Mouse (Mus musculus) spleen, adult 2 months (tissue): ENCODE data around the gene Gm20517. TPM values are rescaled to one million over a fixed set of nuclear protein-coding genes. Genes with fewer than 3 reads are reported as not detected.

ENCODE experiments used
- DNase-seq, 2 experiments: peaks; one replicate each; pipeline versions ENCODE4 v3.0.0 to v3.0.0-alpha.2; 2012 to 2021; ENCODE audit warnings: low spot score in 2 of 2, low read depth in 1 of 2
- H3K27ac ChIP-seq: fragments of 200-500 bp; 2 replicates; pipeline ENCODE4 v1.5.1; 2012; ENCODE audit warnings: low read length, inconsistent platforms; ENCODE audit not compliant: insufficient read depth
- H3K27me3 ChIP-seq: fragments of 200-500 bp; 2 replicates; pipeline ENCODE4 v1.6.1; 2012; ENCODE audit warnings: mild to moderate bottlenecking, moderate library complexity, low read length, inconsistent platforms; ENCODE audit not compliant: control insufficient read depth, insufficient read depth
- H3K36me3 ChIP-seq: fragments of 200-500 bp; 2 replicates; pipeline ENCODE4 v1.6.1; 2012; ENCODE audit warnings: mild to moderate bottlenecking, low read length, inconsistent platforms; ENCODE audit not compliant: control insufficient read depth, insufficient read depth
- H3K4me1 ChIP-seq: fragments of 200-500 bp; 2 replicates; pipeline ENCODE4 v1.6.1; 2011; ENCODE audit warnings: inconsistent platforms; ENCODE audit not compliant: control insufficient read depth, insufficient read depth, insufficient read length
- H3K4me3 ChIP-seq: fragments of 200-500 bp; 2 replicates; pipeline ENCODE4 v1.5.1; 2011; ENCODE audit warnings: mild to moderate bottlenecking, inconsistent platforms; ENCODE audit not compliant: insufficient read depth, insufficient read length; ENCODE audit errors: extremely low read depth
- CTCF ChIP-seq: fragments of 200-500 bp; IDR thresholded peaks from 2 replicates; pipeline ENCODE4 v1.5.1; 2011; ENCODE audit warnings: mild to moderate bottlenecking, inconsistent platforms; ENCODE audit not compliant: insufficient read depth, insufficient read length, insufficient replicate concordance; ENCODE audit errors: extremely low read depth
- POLR2A ChIP-seq: fragments of 200-500 bp; IDR thresholded peaks from 2 replicates; pipeline ENCODE4 v1.6.1; 2011; ENCODE audit warnings: low read depth, low read length, inconsistent platforms
- WGBS: fragments of 180-500 bp; shearing (Covaris S2); methylation state at CpG from one replicate; pipeline ENCODE4 v1.1.7; 2018; 5-methylcytosine and 5-hydroxymethylcytosine counted together
- polyA plus RNA-seq: library from polyadenylated mRNA; depleted of rRNA; stranded (reverse); fragments of >200 nt; gene quantifications from 2 replicates; pipeline ENCODE4 v1.2.3, GENCODE M21; 2012

Gm20517 gene
- polyA plus RNA-seq, 1 experiment = 0.39 TPM

DNA sequence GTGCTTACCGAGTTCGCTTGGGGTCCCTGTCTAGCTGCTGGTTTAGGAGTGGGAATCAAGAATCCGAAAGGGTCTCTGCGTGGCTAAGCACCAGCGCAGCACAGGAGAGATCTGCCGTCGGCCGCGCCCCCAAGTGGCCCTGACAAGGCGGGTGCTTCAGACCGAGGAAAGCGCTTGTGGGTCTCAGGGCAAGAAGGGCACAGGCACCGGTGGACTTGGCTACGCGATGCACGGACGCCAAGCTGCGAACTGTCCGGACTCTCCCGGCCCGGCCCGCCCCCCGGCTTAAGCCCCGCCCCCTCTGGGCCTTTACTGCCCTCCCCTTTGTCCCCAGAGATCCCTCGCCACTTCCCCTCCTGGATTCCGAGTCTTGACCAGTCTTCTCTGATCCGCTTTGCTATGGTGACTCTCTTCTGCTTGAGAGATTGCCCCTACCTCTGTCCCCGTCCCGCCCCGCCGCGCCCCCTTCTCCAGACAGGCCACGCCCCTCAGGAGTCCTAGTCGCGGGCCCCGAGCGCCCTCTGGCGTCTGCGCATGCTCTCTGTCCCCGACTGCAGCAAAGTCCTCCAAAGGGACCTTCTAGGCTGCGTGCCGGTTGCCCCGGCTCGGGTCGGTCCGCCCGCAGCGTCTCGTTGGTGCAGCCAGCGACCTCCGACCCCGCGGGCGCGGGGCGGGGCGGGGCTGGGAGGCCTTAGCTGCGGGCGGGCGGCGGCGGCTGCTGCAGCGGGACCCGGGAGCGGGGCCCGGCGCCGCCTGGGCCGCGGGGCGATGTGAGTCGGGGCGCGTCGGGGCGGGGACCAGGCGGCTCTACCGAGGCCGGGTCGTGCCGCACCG lies 83.3 kb downstream of the Gm20517 start, which contains the start of gene Prickle4:
TSS of gene Prickle4 (minus strand) at position 234 of the 834 bp plus-strand sequence.
- WGBS = 1% methylated on average over 78 of the region's 82 CpGs
- Histone ChIP-seq H3K27ac (no peak within 1 kb of the TSS), H3K36me3 (no peaks in the 10 kb centered on the region), H3K4me1 (no peaks in the 10 kb centered on the region), H3K4me3 (peak within 1 kb of the TSS; percentile 64), H3K27me3 (peaks cover 3% of the 10 kb centered on the region; the same call in 1 of the 2 replicates)
- DNase-seq = peak; percentile 73 to 94
- TF ChIP-seq CTCF (peak; percentile 94), POLR2A (no peak)

DNA sequence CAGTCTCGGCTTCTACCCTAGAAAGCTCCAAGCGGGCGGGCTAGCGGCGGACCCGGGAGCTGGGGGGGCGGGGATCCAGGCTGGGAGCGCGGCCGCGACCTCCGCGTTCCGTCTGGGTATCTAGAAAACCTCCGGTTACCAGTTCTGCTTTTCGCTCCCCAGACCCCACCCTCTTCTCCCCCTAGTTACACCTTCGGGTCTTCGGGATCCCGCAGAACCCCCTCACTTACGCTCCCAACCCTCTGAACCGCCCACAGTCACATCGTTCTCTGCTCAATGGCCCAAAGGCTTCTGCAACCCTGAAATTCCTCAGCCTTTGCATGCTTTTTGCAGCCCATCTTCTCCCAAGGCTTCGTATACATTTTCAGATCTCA lies 83.9 kb downstream of the Gm20517 start:
- DNase-seq = no peak
- 2% methylated on average over 16 of the region's 23 CpGs for WGBS
- Histone ChIP-seq H3K4me3 (peak overlapping the region; percentile 64), H3K27ac (no peak overlapping the region), H3K36me3 (no peaks in the 10 kb centered on the region), H3K27me3 (peaks cover 3% of the 10 kb centered on the region; the same call in 1 of the 2 replicates), H3K4me1 (no peaks in the 10 kb centered on the region)
- TF ChIP-seq CTCF (no peak), POLR2A (no peak)

DNA sequence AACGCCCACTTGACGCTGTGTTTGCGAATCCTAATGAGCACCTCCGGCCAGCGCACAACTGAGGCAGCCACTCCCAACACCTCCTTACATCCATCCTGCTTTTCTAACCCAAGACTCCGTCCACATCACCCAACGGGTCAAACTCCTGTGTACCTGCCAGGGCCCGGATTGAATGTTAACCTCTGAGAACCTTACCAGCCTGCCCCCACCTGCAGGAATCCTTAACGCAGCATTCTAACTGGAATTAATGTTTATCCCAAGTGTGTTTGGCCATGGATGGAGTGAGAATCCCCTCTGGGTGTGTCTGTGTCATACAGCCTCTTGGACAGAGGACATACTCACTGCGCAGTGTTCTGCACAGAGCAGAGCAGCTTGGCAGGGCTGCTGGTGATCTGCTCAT lies 86.8 kb downstream of the Gm20517 start:
- DNase-seq = no peak
- WGBS = 93% methylated on average over 10 of the region's 10 CpGs
- H3K36me3 ChIP-seq = no peaks in the 10 kb centered on the region
- no peak for TF ChIP-seq CTCF
- TF ChIP-seq POLR2A = no peak
- peaks cover 3% of the 10 kb centered on the region; the same call in 1 of the 2 replicates for H3K27me3 ChIP-seq
- H3K4me1 ChIP-seq = no peaks in the 10 kb centered on the region
- no peak overlapping the region for H3K4me3 ChIP-seq
- H3K27ac ChIP-seq = no peak overlapping the region

DNA sequence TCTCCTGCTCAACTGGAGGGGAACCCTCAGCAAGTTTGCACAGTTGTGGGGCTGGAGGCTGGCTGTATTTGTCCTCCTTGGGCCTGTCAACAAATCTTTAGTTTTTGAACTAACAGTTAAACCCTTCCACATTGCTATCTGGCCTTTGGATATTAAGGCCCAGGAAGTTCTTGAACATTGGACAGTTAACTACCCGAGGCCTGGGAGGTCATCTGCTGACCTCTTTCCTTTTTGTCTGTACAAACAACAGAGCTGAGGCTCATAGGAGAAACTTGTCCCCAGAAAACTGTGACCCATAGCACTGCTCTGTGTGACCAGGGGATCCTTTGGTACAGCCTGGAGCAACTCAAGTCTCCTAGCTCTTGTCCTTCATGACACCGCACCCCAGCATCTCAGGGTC lies 87.7 kb downstream of the Gm20517 start:
- Histone ChIP-seq H3K27ac (no peak overlapping the region), H3K4me1 (no peaks in the 10 kb centered on the region), H3K36me3 (no peaks in the 10 kb centered on the region), H3K4me3 (no peak overlapping the region), H3K27me3 (peaks cover 3% of the 10 kb centered on the region; the same call in 1 of the 2 replicates)
- TF ChIP-seq CTCF (no peak), POLR2A (no peak)
- WGBS = 86% methylated on average over 2 of the region's 2 CpGs
- DNase-seq = no peak

DNA sequence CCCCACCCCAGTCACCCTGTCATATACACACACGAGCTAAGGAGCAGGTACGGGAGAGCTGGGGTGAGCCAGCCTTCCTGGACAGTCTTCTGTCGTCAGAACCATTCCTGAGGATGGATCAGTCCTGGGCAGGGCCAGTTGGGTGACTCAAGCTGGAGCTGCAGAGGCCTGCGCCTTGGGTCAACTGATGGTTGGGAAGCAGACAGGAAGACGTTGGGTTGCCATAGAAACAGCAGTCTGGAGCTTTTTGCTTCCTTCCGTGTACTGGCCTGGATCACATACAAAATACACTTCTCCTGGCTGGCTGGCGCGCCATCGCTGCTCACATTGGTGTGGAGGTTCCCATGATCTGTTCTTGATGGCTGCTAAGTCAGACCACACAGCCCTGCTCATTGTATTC lies 90.4 kb downstream of the Gm20517 start:
- H3K27me3 ChIP-seq = no peaks in the 10 kb centered on the region
- TF ChIP-seq CTCF = no peak
- no peak for TF ChIP-seq POLR2A

DNA sequence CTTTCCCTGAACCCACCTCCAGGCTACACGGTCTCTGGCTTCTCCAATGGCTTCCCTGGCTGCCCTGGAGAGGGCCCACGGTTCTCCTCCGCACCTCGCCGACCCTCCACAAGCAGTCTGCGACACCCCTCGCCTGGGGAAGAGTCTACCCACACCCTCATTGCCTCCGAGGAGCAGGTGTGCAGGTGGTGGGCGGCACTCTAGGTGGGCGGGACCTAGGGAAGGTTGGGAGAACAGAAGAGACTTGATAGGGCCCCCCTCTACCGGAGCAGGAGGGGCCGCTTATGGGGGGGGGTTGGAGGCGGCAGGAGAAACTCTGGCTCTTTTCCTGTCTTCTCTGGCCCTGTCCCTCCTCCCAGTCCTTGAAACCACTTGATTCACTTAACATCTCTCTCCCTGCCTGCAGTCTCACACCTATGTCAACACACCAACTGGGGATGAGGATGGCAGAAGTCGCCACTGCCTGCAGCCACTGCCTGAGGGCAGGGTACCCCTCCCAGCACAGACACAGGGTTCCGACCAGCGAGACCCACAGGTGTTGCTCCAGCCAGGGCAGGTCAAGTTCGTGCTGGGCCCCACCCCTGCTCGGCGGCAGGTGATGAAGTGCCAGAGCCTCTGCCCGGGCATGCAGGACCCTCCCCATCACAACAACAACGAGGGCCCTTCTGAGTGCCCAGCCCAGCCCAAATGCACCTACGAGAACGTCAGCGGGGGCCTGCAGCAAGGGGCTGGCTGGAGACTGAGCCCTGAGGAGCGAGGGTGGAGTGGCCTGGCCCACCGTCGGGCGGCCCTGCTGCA lies 91.4 kb downstream of the Gm20517 start:
- no peaks in the 10 kb centered on the region for H3K36me3 ChIP-seq

More for the DNA sequence above, 90.4 kb downstream of the Gm20517 start:
- Histone ChIP-seq H3K36me3 (no peaks in the 10 kb centered on the region), H3K4me1 (no peaks in the 10 kb centered on the region), H3K4me3 (no peak overlapping the region), H3K27ac (no peak overlapping the region)
- no peak for DNase-seq
- WGBS = 91% methylated on average over 9 of the region's 9 CpGs

More for the DNA sequence above, 91.4 kb downstream of the Gm20517 start:
- 87% methylated on average over 28 of the region's 28 CpGs for WGBS
- H3K27ac ChIP-seq = no peak overlapping the region
- no peak overlapping the region for H3K4me3 ChIP-seq
- DNase-seq = no peak
- no peaks in the 10 kb centered on the region for H3K27me3 ChIP-seq
- TF ChIP-seq POLR2A (no peak), CTCF (no peak)
- no peaks in the 10 kb centered on the region for H3K4me1 ChIP-seq
